ENCODE assay signal across 9 mouse cellular contexts in genomic region chr7:45759400-45759799, GRCm38 (mm10). TPM values are rescaled to one million over a fixed set of nuclear protein-coding genes. Genes with fewer than 3 reads are reported as not detected.
A peak's percentile ranks its signal among the peaks of the same experiment; 100 is the strongest.
DNase-seq lines count a peak whose midpoint lies in the region; ATAC-seq and TF ChIP-seq lines count a peak whose summit lies in the region.
"Had no signal": no experiment of that assay in that cellular context is flagged by ENCODE, and none has a peak within 500 bp of the region (broad histone marks: within the 10 kb centered on the region; RNA-seq: fewer than 3 reads in every experiment).

No protein-coding gene starts in this region.

- peak; percentile 71 for ATAC-seq in liver, postnatal 0 days
- ATAC-seq in frontal cortex, adult (ENCODE audit: low TSS enrichment), result no peak

- H3K4me1 ChIP-seq in liver, postnatal 0 days (ENCODE audit: insufficient read depth), result no peaks in the 10 kb centered on the region
- H3K4me1 ChIP-seq in small intestine, adult 2 months (ENCODE audit: control insufficient read depth, insufficient read depth, insufficient read length, low read length), result peaks cover 14% of the 10 kb centered on the region; the same call in 1 of the 2 replicates

- H3K27ac ChIP-seq in liver, postnatal 0 days (ENCODE audit: low read depth), result no peak overlapping the region
- peak overlapping the region; percentile 89 for H3K27ac ChIP-seq in small intestine, adult 2 months (ENCODE audit: insufficient read depth, low read depth, low read length)
- H3K27ac ChIP-seq: left cerebral cortex, adult 2 months had no signal

- 13% methylated on average over 26 of the region's 27 CpGs for WGBS in liver, postnatal 0 days (ENCODE audit: insufficient replicate concordance)
- 6% methylated on average over 27 of the region's 27 CpGs for WGBS in small intestine, adult 2 months

- peak overlapping the region; percentile 26; the same call in 1 of the 2 replicates for H3K4me2 ChIP-seq in liver, postnatal 0 days (ENCODE audit: low read depth, low read length)

- TF ChIP-seq POLR2A in small intestine, adult 2 months (IDR thresholded peaks at IDR 0.05; ENCODE audit: low read depth, low read length), result peak; percentile 55; the same call in 1 of the 2 replicates

- no peak overlapping the region for H3K9ac ChIP-seq in liver, postnatal 0 days (replicated peaks)

- no peak for TF ChIP-seq EP300 in liver, postnatal 0 days (IDR thresholded peaks at IDR 0.05; ENCODE audit: low read depth)

- H3K36me3 ChIP-seq in liver, postnatal 0 days (replicated peaks; ENCODE audit: insufficient read depth, low read length), result no peaks in the 10 kb centered on the region
- peaks cover 4% of the 10 kb centered on the region for H3K36me3 ChIP-seq in small intestine, adult 2 months (ENCODE audit: control insufficient read depth, insufficient read depth, low read length)

- DNase-seq in urinary bladder, adult 18-20 months (ENCODE audit: low spot score in 2 of 2), result peak; percentile 48 to 55
- no peak for DNase-seq in urinary bladder, postnatal 10 days (ENCODE audit: low spot score)
- DNase-seq in kidney, adult 18-20 months, result peak; percentile 78
- no peak for DNase-seq in liver, postnatal 0 days
- DNase-seq in left cerebral cortex, postnatal 25 days (ENCODE audit: low spot score in 2 of 2), result no peak
- no peak for DNase-seq in heart, postnatal 36 days

- H3K4me3 ChIP-seq in liver, postnatal 0 days (ENCODE audit: low read depth, low read length), result no peak overlapping the region
- H3K4me3 ChIP-seq in small intestine, adult 2 months (ENCODE audit: low read depth, low read length), result peak overlapping the region; percentile 81
- H3K4me3 ChIP-seq: left cerebral cortex, adult 2 months had no signal

- peaks cover 20% of the 10 kb centered on the region for H3K27me3 ChIP-seq in liver, postnatal 0 days (ENCODE audit: insufficient read depth, low read length)
- no peaks in the 10 kb centered on the region for H3K27me3 ChIP-seq in small intestine, adult 2 months (ENCODE audit: control insufficient read depth, insufficient read depth, low read length)

- TF ChIP-seq CTCF in liver, postnatal 0 days (IDR thresholded peaks at IDR 0.05; ENCODE audit: low read depth), result no peak
- TF ChIP-seq CTCF in small intestine, adult 2 months (IDR thresholded peaks at IDR 0.05; ENCODE audit: extremely low read depth, insufficient read length, insufficient replicate concordance, low read depth, low read length), result peak; percentile 33; the same call in 1 of the 2 replicates

- intact Hi-C loops in left cerebral cortex, postnatal 25 days (cut with DNase I), result no loop called here
- intact Hi-C loops in heart, postnatal 36 days (cut with DNase I), result no loop called here

- H3K9me3 ChIP-seq in liver, postnatal 0 days (ENCODE audit: low read length), result no peaks in the 10 kb centered on the region

RNA-seq across cellular contexts. Expression of gene Lmtk3, which starts 24.1 kb away (rescaled TPM):
- not detected in 2 replicates for polyA plus RNA-seq in liver, postnatal 0 days (2015; fragmentation: Nextera tagmentation; extraction: Ambion mirVana)
- 1.9 and 2.1 TPM in 2 replicates for polyA plus RNA-seq in small intestine, adult 2 months (2012; rRNA removed)
- total RNA-seq in left cerebral cortex, postnatal 25 days (2021), result 100 to 1,000 TPM; 220 to 235 TPM
- total RNA-seq in heart, postnatal 36 days (2021), result under 1 TPM; 0.14 TPM

RNA-seq across cellular contexts. Expression of gene Sult2b1, which starts 25.1 kb away (rescaled TPM):
- polyA plus RNA-seq in liver, postnatal 0 days (2015; fragmentation: Nextera tagmentation; extraction: Ambion mirVana), result 0.26 and 0.38 TPM in 2 replicates
- 139 and 454 TPM in 2 replicates for polyA plus RNA-seq in small intestine, adult 2 months (2012; rRNA removed)
- 10 to 100 TPM in 1 of 2 experiments, 1 to 10 TPM in 1; 8.6 to 12.4 TPM for total RNA-seq in left cerebral cortex, postnatal 25 days (2021)
- total RNA-seq in heart, postnatal 36 days (2021), result not detected

RNA-seq across cellular contexts. Expression of gene Spaca4, which starts 33.8 kb away (rescaled TPM):
- polyA plus RNA-seq in liver, postnatal 0 days (2015; fragmentation: Nextera tagmentation; extraction: Ambion mirVana), result not detected in 2 replicates
- polyA plus RNA-seq in small intestine, adult 2 months (2012; rRNA removed), result 0.20 and 0.38 TPM in 2 replicates
- not detected for total RNA-seq in left cerebral cortex, postnatal 25 days (2021)
- not detected for total RNA-seq in heart, postnatal 36 days (2021)
- total RNA-seq: left cerebral cortex, adult 2 months had no signal

RNA-seq across cellular contexts. Expression of gene Fam83e, which starts 38.4 kb away (rescaled TPM):
- polyA plus RNA-seq in liver, postnatal 0 days (2015; fragmentation: Nextera tagmentation; extraction: Ambion mirVana), result 0.13 TPM in 1 of 2 replicates, not detected in the other
- polyA plus RNA-seq in small intestine, adult 2 months (2012; rRNA removed), result 64.5 and 102 TPM in 2 replicates
- total RNA-seq in left cerebral cortex, postnatal 25 days (2021), result under 1 TPM; 0.11 to 0.23 TPM
- total RNA-seq in heart, postnatal 36 days (2021), result under 1 TPM; 0.17 to 0.30 TPM

RNA-seq across cellular contexts. Expression of gene Sphk2, which starts 41.6 kb away (rescaled TPM):
- polyA plus RNA-seq in liver, postnatal 0 days (2015; fragmentation: Nextera tagmentation; extraction: Ambion mirVana), result 15.5 and 17.3 TPM in 2 replicates
- polyA plus RNA-seq in small intestine, adult 2 months (2012; rRNA removed), result 87.3 and 164 TPM in 2 replicates
- total RNA-seq in left cerebral cortex, postnatal 25 days (2021), result 10 to 100 TPM; 29.7 to 29.8 TPM
- total RNA-seq in heart, postnatal 36 days (2021), result 10 to 100 TPM; 16.2 to 18.7 TPM

Comparison
In these comparisons a context has a peak if more than half of its experiments do, and no peak if none do; other contexts are left out.
1. DNase-seq: peak in urinary bladder, adult 18-20 months (2 of 2) and kidney, adult 18-20 months (single experiment); none in urinary bladder, postnatal 10 days (single experiment), liver, postnatal 0 days (single experiment), left cerebral cortex, postnatal 25 days (0 of 2) and heart, postnatal 36 days (0 of 2).
2. RNA of gene Lmtk3, which starts 24.1 kb away (total RNA-seq): 220 to 235 TPM in left cerebral cortex, postnatal 25 days; 0.14 TPM in heart, postnatal 36 days; every median in the first group is over 100 times any median in the second.
3. RNA of gene Sult2b1, which starts 25.1 kb away (total RNA-seq): 8.6 to 12.4 TPM in left cerebral cortex, postnatal 25 days; not detected in heart, postnatal 36 days; every median in the first group is over 4 times any median in the second.